Mouse (Mus musculus): ENCODE measurements around the gene Triml2. TPM values are rescaled to one million over a fixed set of nuclear protein-coding genes. Genes with fewer than 3 reads are reported as not detected.

Triml2 gene
- total RNA-seq (2021), result not detected
- long read RNA-seq, experiment 1, result 0 reads
- long read RNA-seq, experiment 2, result 0 reads

DNA sequence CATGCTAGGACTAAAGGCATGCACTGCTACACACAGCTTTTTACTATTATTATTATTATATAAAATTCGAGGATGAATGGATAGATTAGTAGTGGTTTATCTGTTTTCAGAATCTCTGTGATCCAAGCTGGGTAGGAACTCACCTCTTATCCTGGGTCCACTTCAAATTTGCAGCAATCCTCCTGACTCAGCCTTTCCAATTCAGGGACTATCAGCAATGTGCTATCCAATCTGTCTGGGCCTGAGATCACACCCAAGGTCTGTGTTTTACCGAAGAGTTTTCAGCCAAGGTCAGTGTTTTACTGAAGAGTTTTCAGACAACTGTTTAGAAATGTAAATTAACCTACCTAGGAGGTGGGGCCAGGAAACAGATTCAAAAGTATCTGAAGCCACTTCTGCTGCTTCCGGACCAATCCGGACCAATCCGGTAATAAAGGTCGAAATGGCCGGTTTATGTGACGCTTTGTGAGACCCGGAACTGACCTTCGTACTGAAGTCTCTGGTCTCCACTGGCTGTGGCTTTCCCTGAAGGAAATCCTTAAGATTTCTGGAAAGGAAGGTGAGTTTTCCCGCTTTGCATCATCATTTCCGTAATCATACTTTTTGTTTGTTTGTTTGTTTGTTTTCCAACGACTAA lies at the start of gene Triml2:
Gene Triml2, plus strand, starts transcription at position 488 of the 637 bp plus-strand sequence.
- Histone ChIP-seq H3K4me3 (no peak within 1 kb of the TSS), H3K27ac (no peak within 1 kb of the TSS)
- intact Hi-C loops (cut with DNase I), result no loop called here
- no peak for DNase-seq
- TF ChIP-seq CTCF (IDR thresholded peaks at IDR 0.05), result no peak

DNA sequence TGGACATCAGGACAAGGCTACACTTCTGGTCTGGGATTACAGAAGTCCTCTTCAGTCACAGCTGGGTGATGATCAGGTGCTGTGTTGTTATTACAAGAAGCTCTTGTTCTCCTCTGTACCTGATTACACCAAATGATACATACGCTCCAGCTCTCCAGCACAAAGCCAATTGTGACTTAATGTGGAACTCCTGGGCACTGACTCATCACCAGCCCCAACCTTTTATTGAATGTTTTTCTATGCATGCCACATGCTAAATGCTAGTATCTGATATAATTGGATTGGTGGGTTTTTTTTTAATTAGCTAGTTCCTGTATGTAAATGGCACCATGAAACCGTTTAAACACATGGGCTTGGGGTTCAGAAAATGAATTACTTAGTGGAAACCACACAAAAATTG lies 39.0 kb upstream of the Triml2 start, which contains the start of gene Triml1:
Gene Triml1, minus strand, starts transcription at position 101 of the 400 bp plus-strand sequence.
- Histone ChIP-seq H3K27ac (no peak within 1 kb of the TSS), H3K4me3 (no peak within 1 kb of the TSS)
- DNase-seq, result no peak
- intact Hi-C loops (cut with DNase I), result no loop called here
- TF ChIP-seq CTCF (IDR thresholded peaks at IDR 0.05), result no peak

GRCm38 (mm10) chr8:43149307-43149706 lies 31.0 kb upstream of the Triml2 start:
- DNase-seq, result no peak

GRCm38 (mm10) chr8:43163255-43163654 lies 17.1 kb upstream of the Triml2 start:
- intact Hi-C loops (cut with DNase I), result no loop called here
- Histone ChIP-seq H3K27ac (no peak overlapping the region), H3K4me3 (no peak overlapping the region)
- TF ChIP-seq CTCF (IDR thresholded peaks at IDR 0.05), result no peak
- no peak for DNase-seq

More at GRCm38 (mm10) chr8:43149307-43149706, 31.0 kb upstream of the Triml2 start:
- no peak overlapping the region for H3K4me3 ChIP-seq
- intact Hi-C loops (cut with DNase I), result no loop called here
- H3K27ac ChIP-seq, result no peak overlapping the region
- no peak for TF ChIP-seq CTCF (IDR thresholded peaks at IDR 0.05)

DNA sequence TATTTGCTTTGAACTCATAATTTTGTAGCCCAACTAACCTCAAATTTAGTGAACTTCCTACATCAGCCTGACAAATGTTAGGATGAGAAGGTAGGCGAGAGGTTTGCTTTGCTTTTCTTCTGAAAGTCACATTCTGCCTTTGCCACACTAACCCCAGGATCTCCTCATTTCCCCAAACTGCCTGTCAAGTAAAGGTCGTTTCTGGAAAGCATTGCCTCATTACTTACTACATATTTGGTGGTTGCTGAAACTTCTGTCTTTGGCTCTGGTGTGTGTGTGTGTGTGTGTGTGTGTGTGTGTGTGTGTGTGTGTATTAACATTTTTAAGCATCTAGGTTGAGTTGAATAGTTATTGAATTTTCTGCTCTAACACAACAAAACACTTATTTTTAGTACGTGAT lies 15.9 kb upstream of the Triml2 start:
- no peak for TF ChIP-seq CTCF (IDR thresholded peaks at IDR 0.05)
- intact Hi-C loops (cut with DNase I), result no loop called here
- H3K4me3 ChIP-seq, result no peak overlapping the region
- no peak overlapping the region for H3K27ac ChIP-seq
- no peak for DNase-seq

- no peak for DNase-seq
- intact Hi-C loops (cut with DNase I), result no loop called here
- no peak for TF ChIP-seq CTCF (IDR thresholded peaks at IDR 0.05)
- no peak overlapping the region for H3K27ac ChIP-seq
- no peak overlapping the region for H3K4me3 ChIP-seq
Observed at GRCm38 (mm10) chr8:43168083-43168482, 12.3 kb upstream of the Triml2 start.

GRCm38 (mm10) chr8:43169249-43169755 lies 11.0 kb upstream of the Triml2 start:
- Histone ChIP-seq H3K27ac (no peak overlapping the region), H3K4me3 (no peak overlapping the region)
- TF ChIP-seq CTCF (IDR thresholded peaks at IDR 0.05), result no peak
- intact Hi-C loops (cut with DNase I), result no loop called here
- no peak for DNase-seq

DNA sequence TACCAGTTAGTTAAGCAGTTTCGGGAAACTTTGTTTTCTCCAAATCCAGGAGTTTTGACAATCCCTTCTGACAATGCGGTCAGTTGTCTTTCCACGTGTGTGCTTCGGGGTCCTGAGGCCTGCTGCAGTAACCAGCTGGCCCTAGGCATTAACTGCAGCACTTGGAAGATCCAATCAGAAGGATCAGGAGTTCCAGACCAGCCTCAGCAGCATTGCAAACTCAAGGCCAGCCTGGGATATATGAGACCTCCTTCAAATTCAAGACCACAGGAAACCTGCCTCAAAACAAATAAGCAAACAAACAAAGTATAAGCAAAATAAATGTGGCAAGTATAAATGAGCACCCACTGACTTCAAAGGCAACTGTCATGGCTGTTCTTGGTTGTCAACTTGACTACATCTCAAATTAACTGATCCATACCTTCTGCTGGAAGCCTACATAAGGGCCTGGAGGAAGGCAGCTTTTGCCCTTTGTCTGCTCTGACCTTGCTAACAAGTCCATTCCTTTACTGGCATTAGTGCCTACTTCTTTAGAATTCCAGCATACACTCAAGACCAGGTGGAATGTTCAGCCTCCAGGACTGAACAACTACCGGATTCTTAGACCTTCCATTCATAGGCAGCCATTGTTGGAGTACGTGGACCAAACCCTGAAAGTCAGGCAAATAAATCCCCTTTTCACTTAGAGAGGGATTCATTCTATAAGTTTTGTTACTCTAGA lies 3.4 kb upstream of the Triml2 start:
- Histone ChIP-seq H3K27ac (no peak overlapping the region), H3K4me3 (no peak overlapping the region)
- intact Hi-C loops (cut with DNase I), result no loop called here
- TF ChIP-seq CTCF (IDR thresholded peaks at IDR 0.05), result no peak
- DNase-seq, result no peak

DNA sequence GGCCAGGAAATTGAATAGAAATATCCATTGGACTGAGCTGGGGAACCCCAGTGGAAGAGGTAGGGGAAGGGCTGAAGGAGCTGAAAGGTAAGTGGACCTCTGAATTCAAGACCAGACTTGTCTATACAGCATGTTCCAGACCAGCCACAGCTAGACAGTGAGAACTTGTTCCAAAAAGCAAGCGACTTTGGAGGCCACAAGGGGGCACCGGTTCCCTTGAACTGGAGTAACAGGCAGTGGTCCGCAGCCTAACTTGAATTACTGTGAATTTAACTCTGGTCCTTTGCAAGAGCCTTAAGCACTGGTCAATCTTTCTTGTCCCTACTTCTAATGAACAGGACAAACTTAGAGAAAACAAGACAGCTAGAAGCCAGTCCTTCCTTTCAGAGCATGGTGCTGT lies 2.1 kb upstream of the Triml2 start:
- H3K27ac ChIP-seq, result no peak overlapping the region

GRCm38 (mm10) chr8:43179189-43179588 lies 1.2 kb upstream of the Triml2 start:
- no peak overlapping the region for H3K27ac ChIP-seq
- no peak for TF ChIP-seq CTCF (IDR thresholded peaks at IDR 0.05)
- DNase-seq, result no peak
- intact Hi-C loops (cut with DNase I), result no loop called here
- H3K4me3 ChIP-seq, result no peak overlapping the region

More for the DNA sequence above, 2.1 kb upstream of the Triml2 start:
- no peak; the same call in 1 of the 2 replicates for TF ChIP-seq CTCF (IDR thresholded peaks at IDR 0.05)
- no peak overlapping the region for H3K4me3 ChIP-seq
- intact Hi-C loops (cut with DNase I), result no loop called here
- DNase-seq, result no peak

DNA sequence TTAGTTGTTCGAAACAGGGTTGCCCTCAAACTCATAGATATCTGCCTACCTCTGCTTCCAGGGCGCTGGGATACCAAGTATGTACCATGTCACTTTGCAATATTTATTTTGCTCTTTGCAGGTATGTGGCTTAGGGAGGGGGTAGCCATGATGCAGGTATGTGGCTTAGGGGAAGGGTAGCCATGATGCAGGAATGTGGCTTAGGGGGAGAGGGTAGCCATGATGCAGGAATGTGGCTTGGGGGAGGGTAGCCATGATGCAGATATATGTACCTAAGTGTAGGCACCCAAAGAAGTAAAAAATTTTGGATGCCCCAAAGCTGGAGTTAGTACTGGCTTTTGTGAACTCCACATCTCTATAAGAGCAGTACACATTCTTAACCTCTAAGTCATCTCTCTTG lies 1.9 kb downstream of the Triml2 start:
- intact Hi-C loops (cut with DNase I), result no loop called here
- no peak for DNase-seq
- TF ChIP-seq CTCF (IDR thresholded peaks at IDR 0.05), result no peak
- no peak overlapping the region for H3K4me3 ChIP-seq
- H3K27ac ChIP-seq, result no peak overlapping the region

DNA sequence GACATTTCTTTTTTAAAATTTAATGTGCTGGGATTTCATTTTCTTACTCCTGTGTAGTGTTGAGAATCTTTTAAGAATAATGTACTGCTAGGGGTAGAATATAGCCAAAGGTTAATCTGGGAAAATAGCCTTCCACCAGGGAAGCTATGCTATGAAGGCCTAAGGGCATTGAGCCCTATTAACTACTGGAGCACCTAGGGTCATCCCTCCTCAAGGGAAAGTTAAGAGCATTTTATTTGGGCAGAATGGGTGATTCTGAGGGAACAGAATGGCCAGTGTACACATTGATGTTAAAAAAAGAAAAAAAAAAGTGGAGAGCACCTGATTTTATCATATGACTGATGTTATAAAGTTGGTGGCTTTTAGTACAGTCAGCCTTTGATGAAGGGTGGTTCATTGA lies 35.2 kb downstream of the Triml2 start:
- intact Hi-C loops (cut with DNase I), result no loop called here
- Histone ChIP-seq H3K4me3 (no peak overlapping the region), H3K27ac (no peak overlapping the region)
- TF ChIP-seq CTCF (IDR thresholded peaks at IDR 0.05), result no peak
- no peak for DNase-seq

- intact Hi-C loops (cut with DNase I), result no loop called here
- no peak for DNase-seq
- Histone ChIP-seq H3K27ac (no peak overlapping the region), H3K4me3 (no peak overlapping the region)
- TF ChIP-seq CTCF (IDR thresholded peaks at IDR 0.05), result no peak
Observed at GRCm38 (mm10) chr8:43243326-43243725, 63.0 kb downstream of the Triml2 start.

Other genes with a start within 250 kb of the Triml2 start
- gene Triml1, start 39.1 kb upstream of the Triml2 start, total RNA-seq (2021), result not detected
- not detected for gene Zfp42, start 126.4 kb downstream of the Triml2 start, total RNA-seq (2021)

All from gastrocnemius, adult 2 months (tissue).